ENCODE assay signal across 7 mouse cellular contexts in genomic region chr8:86585118-86585517, GRCm38 (mm10). TPM values are rescaled to one million over a fixed set of nuclear protein-coding genes. Genes with fewer than 3 reads are reported as not detected.
DNase-seq lines count a peak whose midpoint lies in the region; ATAC-seq lines count a peak whose summit lies in the region.

No protein-coding gene starts in this region.

- peak; percentile 88 for DNase-seq in adrenal gland, postnatal 14 days
- DNase-seq in embryonic facial prominence, embryonic 10.5 days (ENCODE audit: low spot score), result peak; percentile 83
- peak; percentile 97 for DNase-seq in heart, adult 11 months
- DNase-seq in kidney, adult 11 months, result peak; percentile 67
- peak; percentile 84 for DNase-seq in limb, embryonic 10.5 days (ENCODE audit: low spot score)
- DNase-seq in skeletal muscle tissue, adult 2 months (ENCODE audit: low read depth, low spot score), result peak; percentile 58

- peak overlapping the region; percentile 68 for H3K4me2 ChIP-seq in midbrain, embryonic 12.5 days (replicated peaks)

- no peaks in the 10 kb centered on the region for H3K9me3 ChIP-seq in embryonic facial prominence, embryonic 10.5 days
- H3K9me3 ChIP-seq in limb, embryonic 10.5 days (replicated peaks), result no peaks in the 10 kb centered on the region
- H3K9me3 ChIP-seq in midbrain, embryonic 12.5 days, result no peaks in the 10 kb centered on the region

- H3K9ac ChIP-seq in midbrain, embryonic 12.5 days (replicated peaks), result 0 out of 2 replicates have a peak overlapping the region, but pooled peaks have one; percentile 29

- 6% methylated on average over 11 of the region's 11 CpGs for WGBS in embryonic facial prominence, embryonic 10.5 days
- 7% methylated on average over 11 of the region's 11 CpGs for WGBS in limb, embryonic 10.5 days
- 9% methylated on average over 11 of the region's 11 CpGs for WGBS in midbrain, embryonic 12.5 days

- peaks cover 7% of the 10 kb centered on the region for H3K4me1 ChIP-seq in embryonic facial prominence, embryonic 10.5 days
- peaks cover 4% of the 10 kb centered on the region for H3K4me1 ChIP-seq in limb, embryonic 10.5 days
- H3K4me1 ChIP-seq in midbrain, embryonic 12.5 days, result no peaks in the 10 kb centered on the region

- H3K36me3 ChIP-seq in embryonic facial prominence, embryonic 10.5 days (replicated peaks), result no peaks in the 10 kb centered on the region
- H3K36me3 ChIP-seq in limb, embryonic 10.5 days, result no peaks in the 10 kb centered on the region
- H3K36me3 ChIP-seq in midbrain, embryonic 12.5 days, result no peaks in the 10 kb centered on the region

- peak overlapping the region; percentile 56 for H3K4me3 ChIP-seq in embryonic facial prominence, embryonic 10.5 days
- peak overlapping the region; percentile 49 for H3K4me3 ChIP-seq in limb, embryonic 10.5 days
- peak overlapping the region; percentile 39 for H3K4me3 ChIP-seq in midbrain, embryonic 12.5 days

- no peak overlapping the region for H3K27ac ChIP-seq in embryonic facial prominence, embryonic 10.5 days (replicated peaks)
- no peak overlapping the region for H3K27ac ChIP-seq in limb, embryonic 10.5 days
- H3K27ac ChIP-seq in midbrain, embryonic 12.5 days (replicated peaks), result no peak overlapping the region

- no peaks in the 10 kb centered on the region for H3K27me3 ChIP-seq in embryonic facial prominence, embryonic 10.5 days (replicated peaks; ENCODE audit: low read depth, poor library complexity, severe bottlenecking)
- no peaks in the 10 kb centered on the region for H3K27me3 ChIP-seq in limb, embryonic 10.5 days (ENCODE audit: low read depth, poor library complexity, severe bottlenecking)
- peaks cover 7% of the 10 kb centered on the region; the same call in 1 of the 2 replicates for H3K27me3 ChIP-seq in midbrain, embryonic 12.5 days

- peak; percentile 68 for ATAC-seq in midbrain, embryonic 12.5 days (ENCODE audit: low FRiP score, low read depth)

RNA-seq across cellular contexts. Expression of gene Abcc12, which starts 4.6 kb away (rescaled TPM):
- total RNA-seq in adrenal gland, postnatal 14 days (2021), result 0.15 TPM in 1 of 2 replicates, not detected in the other
- not detected in 2 replicates for polyA plus RNA-seq in embryonic facial prominence, embryonic 10.5 days (2016; fragmentation: Nextera tagmentation; extraction: Ambion mirVana)
- polyA plus RNA-seq in limb, embryonic 10.5 days (2016; fragmentation: Nextera tagmentation; extraction: Ambion mirVana), result 0.04 and 0.16 TPM in 2 replicates
- polyA plus RNA-seq in midbrain, embryonic 12.5 days (2016; fragmentation: Nextera tagmentation; extraction: Ambion mirVana), result 0.06 and 0.07 TPM in 2 replicates

RNA-seq across cellular contexts. Expression of gene Lonp2, which starts 38.7 kb away (rescaled TPM):
- total RNA-seq in adrenal gland, postnatal 14 days (2021), result 123 and 136 TPM in 2 replicates
- polyA plus RNA-seq in embryonic facial prominence, embryonic 10.5 days (2016; fragmentation: Nextera tagmentation; extraction: Ambion mirVana), result 50.5 and 51.4 TPM in 2 replicates
- 39.5 and 53.0 TPM in 2 replicates for polyA plus RNA-seq in limb, embryonic 10.5 days (2016; fragmentation: Nextera tagmentation; extraction: Ambion mirVana)
- polyA plus RNA-seq in midbrain, embryonic 12.5 days (2016; fragmentation: Nextera tagmentation; extraction: Ambion mirVana), result 75.9 and 76.7 TPM in 2 replicates
